Mouse (Mus musculus) megakaryocyte, embryonic 14.5 days (primary cell): ENCODE measurements at regions not wholly inside any gene's neighbourhood (a gene's known extent, or its start where the extent isn't known, plus 50 kb on each side); places are given as distances from the start of the nearest gene placed in this dataset.

Experiments
- FLI1 ChIP-seq: IDR thresholded peaks from 2 replicates; pipeline ENCODE4 v1.6.1; 2012; ENCODE audit warnings: low read length, inconsistent platforms, mixed read lengths
- GATA1 ChIP-seq: IDR thresholded peaks from 3 replicates; pipeline ENCODE4 v1.6.1; 2012; ENCODE audit warnings: mixed read lengths, low read length, inconsistent platforms, borderline replicate concordance

GRCm38 (mm10) chr1:77660436-77660835, 145.5 kb upstream of the Epha4 start:
- TF ChIP-seq GATA1 (no peak), FLI1 (no peak)
